Mouse (Mus musculus) kidney, embryonic 16.5 days (tissue): ENCODE measurements at regions not wholly inside any gene's neighbourhood (a gene's known extent, or its start where the extent isn't known, plus 50 kb on each side); places are given as distances from the start of the nearest gene placed in this dataset.

Experiments used
- ATAC-seq: fragments of 200-750 bp; cut with Nextera tagmentation; 2 replicates; pipeline ENCODE4 v1.8.0; 2017; ENCODE audit warnings: moderate TSS enrichment; ENCODE audit not compliant: low FRiP score, low TSS enrichment
- H3K27ac ChIP-seq: fragments of 300-500 bp; sonication (generic); 2 replicates; pipeline ENCODE4 v1.5.1; 2014; ENCODE audit warnings: low read length
- H3K27me3 ChIP-seq: fragments of 300-500 bp; sonication (generic); 2 replicates; pipeline ENCODE4 v1.6.1; 2014; ENCODE audit warnings: low read length, control low read depth, mixed read lengths; ENCODE audit not compliant: insufficient read depth
- H3K36me3 ChIP-seq: fragments of 300-500 bp; sonication (generic); 2 replicates; pipeline ENCODE4 v1.6.1; 2014; ENCODE audit warnings: low read length, control low read depth, mixed read lengths; ENCODE audit not compliant: insufficient read depth
- H3K4me1 ChIP-seq: fragments of 300-500 bp; sonication (generic); 2 replicates; pipeline ENCODE4 v1.6.1; 2014; ENCODE audit warnings: low read length, control low read depth, mixed read lengths; ENCODE audit not compliant: insufficient read depth
- H3K4me2 ChIP-seq: fragments of 300-500 bp; sonication (generic); replicated peaks from 2 replicates; pipeline ENCODE4 v1.6.1; 2014; ENCODE audit warnings: low read depth, low read length
- H3K4me3 ChIP-seq: fragments of 300-500 bp; sonication (generic); 2 replicates; pipeline ENCODE4 v1.5.1; 2014; ENCODE audit warnings: mild to moderate bottlenecking, low read length
- H3K9ac ChIP-seq: fragments of 300-500 bp; sonication (generic); replicated peaks from 2 replicates; pipeline ENCODE4 v1.6.1; 2014; ENCODE audit warnings: low read length
- H3K9me3 ChIP-seq: fragments of 300-500 bp; sonication (generic); 2 replicates; pipeline ENCODE4 v1.6.1; 2016; ENCODE audit warnings: low read length, control low read depth
- WGBS: fragments of 180-500 bp; shearing (Covaris S2); extraction: QIAGEN DNeasy Blood & Tissue Kit; methylation state at CpG from one replicate; pipeline ENCODE4 v1.1.7; 2014; 5-methylcytosine and 5-hydroxymethylcytosine counted together

DNA sequence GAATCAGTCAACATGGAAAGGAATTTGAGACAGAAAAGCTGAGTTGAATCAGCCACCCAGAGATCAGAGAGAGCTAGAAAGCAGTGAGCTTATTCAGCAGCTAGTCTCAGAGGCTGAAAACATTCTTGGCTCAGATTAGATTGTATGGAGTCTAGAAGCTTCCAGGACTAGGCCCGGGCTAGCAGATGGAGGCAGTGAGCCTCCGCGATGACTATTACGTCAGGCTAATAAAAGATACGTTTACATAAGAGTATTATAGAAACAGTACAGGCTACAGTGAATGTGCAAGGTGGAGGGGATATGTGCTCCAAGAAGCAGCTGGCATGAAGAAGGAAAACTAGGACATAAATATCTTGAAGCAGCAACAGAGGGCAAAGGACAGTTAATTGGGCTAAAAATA is 328.0 kb downstream of the Arl4a start:
- H3K36me3 ChIP-seq: no peaks in the 10 kb centered on the region
- H3K4me1 ChIP-seq: no peaks in the 10 kb centered on the region
- no peak overlapping the region for H3K4me3 ChIP-seq

GRCm38 (mm10) chr12:39697182-39697581 is 340.6 kb downstream of the Arl4a start:
- no peak for ATAC-seq
- Histone ChIP-seq H3K4me2 (no peak overlapping the region), H3K27me3 (no peaks in the 10 kb centered on the region), H3K4me3 (no peak overlapping the region), H3K36me3 (no peaks in the 10 kb centered on the region), H3K27ac (no peak overlapping the region), H3K4me1 (no peaks in the 10 kb centered on the region), H3K9me3 (no peaks in the 10 kb centered on the region), H3K9ac (no peak overlapping the region)
- 37% methylated on average over 3 of the region's 3 CpGs for WGBS

More for the DNA sequence above, 328.0 kb downstream of the Arl4a start:
- WGBS: 58% methylated on average over 5 of the region's 5 CpGs
- no peak overlapping the region for H3K27ac ChIP-seq
- H3K27me3 ChIP-seq: no peaks in the 10 kb centered on the region
- H3K4me2 ChIP-seq: no peak overlapping the region
- H3K9ac ChIP-seq: no peak overlapping the region
- ATAC-seq: no peak
- no peaks in the 10 kb centered on the region for H3K9me3 ChIP-seq

DNA sequence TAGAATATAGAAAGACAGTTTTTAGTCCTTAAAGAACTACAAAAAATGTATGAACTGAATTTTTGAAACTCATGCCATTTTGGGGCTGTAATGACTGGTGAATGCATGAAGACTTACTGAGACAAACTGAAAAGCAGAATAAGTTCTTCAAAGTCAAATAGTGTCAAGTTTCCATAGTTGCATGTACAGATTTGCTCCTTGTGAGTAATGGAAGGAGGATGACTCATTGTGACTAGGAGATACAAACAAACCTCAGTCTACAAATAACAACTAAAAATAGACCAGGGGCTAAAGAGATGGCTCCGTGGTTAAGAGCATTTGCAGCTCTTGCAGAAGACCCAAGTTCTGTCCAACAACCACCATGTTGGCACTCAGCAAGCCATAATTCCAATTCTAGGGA is 342.5 kb downstream of the Arl4a start:
- no peak overlapping the region for H3K4me2 ChIP-seq
- no peak overlapping the region for H3K27ac ChIP-seq
- WGBS: 74% methylated on average over 1 of the region's 1 CpGs
- ATAC-seq: no peak
- H3K36me3 ChIP-seq: no peaks in the 10 kb centered on the region
- no peak overlapping the region for H3K9ac ChIP-seq
- no peaks in the 10 kb centered on the region for H3K9me3 ChIP-seq
- H3K4me1 ChIP-seq: no peaks in the 10 kb centered on the region
- H3K27me3 ChIP-seq: no peaks in the 10 kb centered on the region
- no peak overlapping the region for H3K4me3 ChIP-seq

- no peaks in the 10 kb centered on the region for H3K36me3 ChIP-seq
- WGBS: 67% methylated on average over 2 of the region's 2 CpGs
- no peak overlapping the region for H3K9ac ChIP-seq
- H3K4me1 ChIP-seq: no peaks in the 10 kb centered on the region
- H3K9me3 ChIP-seq: no peaks in the 10 kb centered on the region
- no peak overlapping the region for H3K4me2 ChIP-seq
- no peak for ATAC-seq
- H3K27me3 ChIP-seq: no peaks in the 10 kb centered on the region
- no peak overlapping the region for H3K4me3 ChIP-seq
- no peak overlapping the region for H3K27ac ChIP-seq
These were observed 345.8 kb downstream of the Arl4a start for GRCm38 (mm10) chr12:39692043-39692442.

DNA sequence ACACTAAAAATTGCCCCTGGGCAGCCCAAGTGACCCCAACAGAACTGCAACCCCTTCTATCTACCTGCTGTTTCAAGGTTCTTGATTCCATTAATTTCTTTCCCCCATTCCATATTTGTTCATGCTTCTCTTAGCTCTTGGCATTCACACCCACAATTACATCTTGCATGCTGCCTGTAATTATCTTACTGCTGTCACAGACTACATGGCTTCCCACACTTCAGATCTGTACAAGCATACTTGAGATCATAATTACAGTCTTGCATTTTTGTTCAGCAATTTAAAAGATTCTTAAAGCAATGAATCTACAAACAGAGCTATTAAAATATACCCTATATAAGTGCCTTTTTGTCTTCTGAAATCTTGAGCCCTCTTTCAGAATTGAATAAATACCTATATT is 352.4 kb downstream of the Arl4a start:
- no peak overlapping the region for H3K9ac ChIP-seq
- no peaks in the 10 kb centered on the region for H3K9me3 ChIP-seq
- no peak overlapping the region for H3K27ac ChIP-seq
- H3K4me3 ChIP-seq: no peak overlapping the region
- no peaks in the 10 kb centered on the region for H3K27me3 ChIP-seq
- H3K4me1 ChIP-seq: no peaks in the 10 kb centered on the region
- ATAC-seq: no peak
- H3K4me2 ChIP-seq: no peak overlapping the region
- H3K36me3 ChIP-seq: no peaks in the 10 kb centered on the region

GRCm38 (mm10) chr12:39682121-39682520 is 355.7 kb downstream of the Arl4a start:
- WGBS: 71% methylated on average over 1 of the region's 1 CpGs
- no peaks in the 10 kb centered on the region for H3K9me3 ChIP-seq
- H3K4me3 ChIP-seq: no peak overlapping the region
- H3K4me2 ChIP-seq: no peak overlapping the region
- ATAC-seq: no peak
- no peaks in the 10 kb centered on the region for H3K4me1 ChIP-seq
- no peaks in the 10 kb centered on the region for H3K27me3 ChIP-seq
- H3K9ac ChIP-seq: no peak overlapping the region
- no peak overlapping the region for H3K27ac ChIP-seq
- H3K36me3 ChIP-seq: no peaks in the 10 kb centered on the region

DNA sequence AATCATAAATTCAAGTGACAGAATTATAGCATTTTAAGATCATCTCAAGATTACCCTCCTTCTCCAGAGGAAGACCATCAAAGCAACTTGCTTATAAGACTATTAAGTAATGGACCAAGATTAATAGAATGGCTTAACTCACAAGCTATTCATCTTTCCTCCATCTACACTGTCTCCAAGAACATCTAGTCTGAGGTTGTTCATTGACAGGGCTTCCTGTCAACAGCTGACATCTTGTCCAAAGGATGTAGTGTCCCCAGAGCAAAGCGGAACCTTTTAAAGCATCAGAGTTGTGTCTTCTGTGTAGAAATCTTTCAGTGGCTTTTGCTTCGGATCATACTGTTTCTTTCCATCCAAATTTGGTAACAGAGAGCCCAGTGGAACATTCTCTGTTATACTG is 362.2 kb downstream of the Arl4a start:
- 79% methylated on average over 2 of the region's 2 CpGs for whole genome bisulfite sequencing
- Histone ChIP-seq H3K4me2 (no peak overlapping the region), H3K27ac (0 out of 2 replicates have a peak overlapping the region, but pooled peaks have one; percentile 38), H3K4me3 (no peak overlapping the region), H3K4me1 (no peaks in the 10 kb centered on the region), H3K36me3 (no peaks in the 10 kb centered on the region), H3K27me3 (no peaks in the 10 kb centered on the region), H3K9me3 (no peaks in the 10 kb centered on the region), H3K9ac (no peak overlapping the region)
- peak; percentile 76; the same call in 1 of the 2 replicates for ATAC-seq

GRCm38 (mm10) chr12:39667701-39668100 is 370.1 kb downstream of the Arl4a start:
- H3K4me2 ChIP-seq: no peak overlapping the region
- no peaks in the 10 kb centered on the region for H3K4me1 ChIP-seq
- no peak overlapping the region for H3K27ac ChIP-seq
- ATAC-seq: no peak
- H3K36me3 ChIP-seq: no peaks in the 10 kb centered on the region
- 92% methylated on average over 2 of the region's 2 CpGs for WGBS
- no peak overlapping the region for H3K4me3 ChIP-seq
- H3K9ac ChIP-seq: no peak overlapping the region
- no peaks in the 10 kb centered on the region for H3K9me3 ChIP-seq
- no peaks in the 10 kb centered on the region for H3K27me3 ChIP-seq

GRCm38 (mm10) chr12:39665448-39665847 is 372.4 kb downstream of the Arl4a start:
- no peak overlapping the region for H3K4me3 ChIP-seq
- ATAC-seq: peak; percentile 89; the same call in 1 of the 2 replicates
- H3K36me3 ChIP-seq: no peaks in the 10 kb centered on the region
- WGBS: 16% methylated on average over 4 of the region's 4 CpGs
- H3K27me3 ChIP-seq: no peaks in the 10 kb centered on the region
- no peaks in the 10 kb centered on the region for H3K9me3 ChIP-seq
- no peak overlapping the region for H3K4me2 ChIP-seq
- no peak overlapping the region for H3K9ac ChIP-seq
- no peaks in the 10 kb centered on the region for H3K4me1 ChIP-seq
- no peak overlapping the region for H3K27ac ChIP-seq

DNA sequence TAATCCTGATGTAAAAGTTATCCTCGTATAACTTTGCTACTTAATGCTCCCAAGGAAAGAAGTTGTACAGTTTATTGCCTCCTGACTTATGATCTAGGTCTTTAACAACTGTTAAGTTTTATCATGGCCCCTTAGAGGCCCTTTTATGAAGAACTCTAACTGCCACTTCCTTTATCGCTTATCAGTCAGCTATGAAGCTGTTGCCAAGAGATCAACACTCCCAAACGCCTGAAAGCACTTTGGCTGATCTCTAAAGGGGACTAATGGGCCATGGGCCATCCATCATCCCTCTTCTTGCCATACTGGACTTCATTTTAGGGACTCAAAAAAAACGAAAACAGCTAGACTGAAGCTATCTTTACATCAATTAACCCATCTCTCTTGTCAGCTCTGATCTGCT is 377.4 kb downstream of the Arl4a start:
- H3K36me3 ChIP-seq: no peaks in the 10 kb centered on the region
- H3K27ac ChIP-seq: no peak overlapping the region
- H3K9me3 ChIP-seq: no peaks in the 10 kb centered on the region
- no peaks in the 10 kb centered on the region for H3K27me3 ChIP-seq
- no peak overlapping the region for H3K4me2 ChIP-seq
- no peaks in the 10 kb centered on the region for H3K4me1 ChIP-seq
- no peak overlapping the region for H3K9ac ChIP-seq
- 31% methylated on average over 4 of the region's 4 CpGs for WGBS
- ATAC-seq: peak; percentile 31; the same call in 1 of the 2 replicates
- H3K4me3 ChIP-seq: no peak overlapping the region

GRCm38 (mm10) chr12:39656606-39657005 is 381.2 kb downstream of the Arl4a start:
- Histone ChIP-seq H3K9ac (no peak overlapping the region), H3K36me3 (no peaks in the 10 kb centered on the region)
- ATAC-seq: no peak

More at GRCm38 (mm10) chr12:39656606-39657005, 381.2 kb downstream of the Arl4a start:
- Histone ChIP-seq H3K27ac (no peak overlapping the region), H3K4me2 (no peak overlapping the region), H3K4me3 (no peak overlapping the region), H3K27me3 (no peaks in the 10 kb centered on the region), H3K4me1 (no peaks in the 10 kb centered on the region), H3K9me3 (no peaks in the 10 kb centered on the region)
